Mouse (Mus musculus) MEL (cell line): ENCODE measurements around the gene Kat7. TPM values are rescaled to one million over a fixed set of nuclear protein-coding genes. Genes with fewer than 3 reads are reported as not detected.

Experiments
- DNase-seq: peaks from one replicate; pipeline ENCODE4 v3.0.0; 2011; ENCODE audit warnings: low read depth, low spot score
- H3K27ac ChIP-seq: 2 replicates; pipeline ENCODE4 v1.5.1; 2012; ENCODE audit warnings: low read depth, mild to moderate bottlenecking, control low read depth, low read length, moderate library complexity; ENCODE audit not compliant: control insufficient read depth
- H3K27me3 ChIP-seq, 2 experiments: fragments of 150-350 bp in 1 of 2; sonication (generic) in 1 of 2; 2 replicates each; pipeline ENCODE4 v1.6.1; 2012; ENCODE audit warnings: low read length in 2 of 2, mild to moderate bottlenecking in 2 of 2, improper control_type of control experiment in 1 of 2, moderate library complexity in 1 of 2; ENCODE audit not compliant: insufficient read depth in 2 of 2, control insufficient read depth in 1 of 2
- H3K36me3 ChIP-seq, 2 experiments: 2 replicates each; pipeline ENCODE4 v1.6.1; 2012 to 2014; ENCODE audit warnings: low read length in 2 of 2, improper control_type of control experiment in 1 of 2, inconsistent platforms in 1 of 2, mild to moderate bottlenecking in 1 of 2; ENCODE audit not compliant: insufficient read depth in 2 of 2, control insufficient read depth in 1 of 2
- H3K4me1 ChIP-seq, 2 experiments: fragments of 150-350 bp in 1 of 2; sonication (generic) in 1 of 2; 2 replicates each; pipeline ENCODE4 v1.6.1; 2012; ENCODE audit warnings: low read length in 2 of 2, improper control_type of control experiment in 1 of 2, mild to moderate bottlenecking in 1 of 2; ENCODE audit not compliant: insufficient read depth in 2 of 2, control insufficient read depth in 1 of 2
- H3K4me3 ChIP-seq, 2 experiments: fragments of 150-350 bp in 1 of 2; sonication (generic) in 1 of 2; 2 replicates each; pipeline ENCODE4 v1.5.1; 2012; ENCODE audit warnings: low read depth in 2 of 2, low read length in 2 of 2, mild to moderate bottlenecking in 2 of 2, moderate library complexity in 2 of 2, control low read depth in 1 of 2, improper control_type of control experiment in 1 of 2; ENCODE audit not compliant: control insufficient read depth in 1 of 2, insufficient read depth in 1 of 2
- H3K79me2 ChIP-seq: 2 replicates; pipeline ENCODE4 v1.6.1; 2012; ENCODE audit warnings: mild to moderate bottlenecking, low read length, moderate library complexity; ENCODE audit not compliant: control insufficient read depth, poor library complexity, insufficient read depth
- H3K9ac ChIP-seq: 2 replicates; pipeline ENCODE4 v1.6.1; 2012; ENCODE audit warnings: low read depth, mild to moderate bottlenecking, control low read depth, low read length, moderate library complexity; ENCODE audit not compliant: control insufficient read depth, poor library complexity, severe bottlenecking
- H3K9me3 ChIP-seq: fragments of 150-350 bp; sonication (generic); replicated peaks from 2 replicates; pipeline ENCODE4 v1.6.1; 2012; ENCODE audit warnings: mild to moderate bottlenecking, low read length, improper control_type of control experiment, moderate library complexity; ENCODE audit not compliant: insufficient read depth
- CHD1 ChIP-seq: IDR thresholded peaks from 2 replicates; pipeline ENCODE4 v1.6.1; 2012; ENCODE audit warnings: low read depth, mild to moderate bottlenecking, inconsistent platforms, low read length, improper control_type of control experiment
- CTCF ChIP-seq, 3 experiments: IDR thresholded peaks in 2 of 3; conservative IDR thresholded peaks in 1 of 3; 2 replicates each; pipeline ENCODE4 v1.5.1; 2011 to 2012; ENCODE audit warnings: low read length in 3 of 3, low read depth in 2 of 3, mild to moderate bottlenecking in 2 of 3, improper control_type of control experiment in 1 of 3, inconsistent platforms in 1 of 3, mixed read lengths in 1 of 3, moderate library complexity in 1 of 3; ENCODE audit not compliant: control insufficient read depth in 1 of 3, insufficient read depth in 1 of 3, poor library complexity in 1 of 3, severe bottlenecking in 1 of 3
- E2F4 ChIP-seq: IDR thresholded peaks from 2 replicates; pipeline ENCODE4 v1.6.1; 2011; ENCODE audit warnings: low read depth, low read length, improper control_type of control experiment, borderline replicate concordance
- EP300 ChIP-seq, 2 experiments: IDR thresholded peaks; 2 replicates each; pipeline ENCODE4 v1.6.1; 2011; ENCODE audit warnings: improper control_type of control experiment in 2 of 2, low read length in 2 of 2, low read depth in 1 of 2, mild to moderate bottlenecking in 1 of 2
- GABPA ChIP-seq: IDR thresholded peaks from 2 replicates; pipeline ENCODE4 v1.6.1; 2012; ENCODE audit warnings: low read depth, mild to moderate bottlenecking, inconsistent platforms, low read length, improper control_type of control experiment, moderate library complexity
- JUND ChIP-seq: IDR thresholded peaks from 2 replicates; pipeline ENCODE4 v1.6.1; 2011; ENCODE audit warnings: low read depth, mild to moderate bottlenecking, improper control_type of control experiment, low read length
- KAT2A ChIP-seq: conservative IDR thresholded peaks from 2 replicates; pipeline ENCODE4 v1.6.1; 2012; ENCODE audit warnings: low read depth, low read length, improper control_type of control experiment, inconsistent platforms
- MAFK ChIP-seq: IDR thresholded peaks from 2 replicates; pipeline ENCODE4 v1.6.1; 2011; ENCODE audit warnings: low read depth, mild to moderate bottlenecking, low read length, improper control_type of control experiment, borderline replicate concordance
- MEF2A ChIP-seq: IDR thresholded peaks from 2 replicates; pipeline ENCODE4 v1.6.1; 2014; ENCODE audit warnings: low read depth, mild to moderate bottlenecking, inconsistent platforms, low read length, improper control_type of control experiment; ENCODE audit not compliant: poor library complexity, insufficient replicate concordance, severe bottlenecking; ENCODE audit errors: extremely low read depth
- MXI1 ChIP-seq: IDR thresholded peaks from 2 replicates; pipeline ENCODE4 v1.6.1; 2011; ENCODE audit warnings: mild to moderate bottlenecking, low read depth, low read length, improper control_type of control experiment
- MYC ChIP-seq: IDR thresholded peaks from 2 replicates; pipeline ENCODE4 v1.6.1; 2011; ENCODE audit warnings: low read depth, mild to moderate bottlenecking, low read length, improper control_type of control experiment, moderate library complexity
- POLR2A ChIP-seq, 2 experiments: IDR thresholded peaks; 2 replicates each; pipeline ENCODE4 v1.6.1; 2011 to 2012; ENCODE audit warnings: low read length in 2 of 2, mild to moderate bottlenecking in 2 of 2, control low read depth in 1 of 2, improper control_type of control experiment in 1 of 2, low read depth in 1 of 2, moderate library complexity in 1 of 2; ENCODE audit not compliant: control insufficient read depth in 1 of 2, insufficient read depth in 1 of 2, poor library complexity in 1 of 2
- POLR2AphosphoS5 ChIP-seq: IDR thresholded peaks from 2 replicates; pipeline ENCODE4 v1.6.1; 2012; ENCODE audit warnings: low read depth, borderline replicate concordance, mild to moderate bottlenecking, inconsistent platforms, low read length, moderate library complexity, mixed read lengths
- RAD21 ChIP-seq: IDR thresholded peaks from 2 replicates; pipeline ENCODE4 v1.6.1; 2011; ENCODE audit warnings: mild to moderate bottlenecking, low read depth, low read length, improper control_type of control experiment
- RCOR1 ChIP-seq: IDR thresholded peaks from 2 replicates; pipeline ENCODE4 v1.6.1; 2012; ENCODE audit warnings: low read depth, mild to moderate bottlenecking, inconsistent platforms, low read length, improper control_type of control experiment
- SMC3 ChIP-seq: IDR thresholded peaks from 2 replicates; pipeline ENCODE4 v1.6.1; 2011; ENCODE audit warnings: low read depth, low read length, improper control_type of control experiment
- TAL1 ChIP-seq: IDR thresholded peaks from 2 replicates; pipeline ENCODE4 v1.6.1; 2012; ENCODE audit warnings: mild to moderate bottlenecking, inconsistent platforms, low read length, moderate library complexity, mixed read lengths
- TBP ChIP-seq: IDR thresholded peaks from 2 replicates; pipeline ENCODE4 v1.8.0; 2011; ENCODE audit warnings: low read depth, low read length, improper control_type of control experiment
- USF1 ChIP-seq: IDR thresholded peaks from 2 replicates; pipeline ENCODE4 v1.6.1; 2014; ENCODE audit warnings: low read depth, mild to moderate bottlenecking, inconsistent platforms, low read length, improper control_type of control experiment, moderate library complexity
- ZC3H11A ChIP-seq: IDR thresholded peaks from 2 replicates; pipeline ENCODE4 v1.6.1; 2012; ENCODE audit warnings: low read depth, mild to moderate bottlenecking, inconsistent platforms, low read length, improper control_type of control experiment
- ZMIZ1 ChIP-seq: IDR thresholded peaks from 2 replicates; pipeline ENCODE4 v1.6.1; 2012; ENCODE audit warnings: low read depth, mild to moderate bottlenecking, inconsistent platforms, low read length, improper control_type of control experiment, moderate library complexity
- ZNF384 ChIP-seq: IDR thresholded peaks from 2 replicates; pipeline ENCODE4 v1.6.1; 2012; ENCODE audit warnings: low read depth, mild to moderate bottlenecking, inconsistent platforms, low read length, improper control_type of control experiment
- polyA plus RNA-seq, 2 experiments: library from polyadenylated mRNA; stranded (reverse) in 1 of 2; unstranded in 1 of 2; fragments of >175 nt in 1 of 2; fragments of >200 nt in 1 of 2; gene quantifications; 2 replicates each; pipeline versions ENCODE4 v1.2.1 to v1.2.4; 2012; ENCODE audit warnings: low replicate concordance in 2 of 2, low read depth in 1 of 2; ENCODE audit not compliant: insufficient read length in 2 of 2, insufficient read depth in 1 of 2, missing spikeins in 1 of 2
- total RNA-seq: library from RNA; depleted of rRNA; stranded (reverse); fragments of 300-350 nt; gene quantifications from 2 replicates; pipeline ENCODE4 v1.2.3, GENCODE M21; 2012

The Kat7 gene
- total and polyA plus RNA-seq, 3 experiments = 81.4 to 100 (median 95.4) TPM

DNA sequence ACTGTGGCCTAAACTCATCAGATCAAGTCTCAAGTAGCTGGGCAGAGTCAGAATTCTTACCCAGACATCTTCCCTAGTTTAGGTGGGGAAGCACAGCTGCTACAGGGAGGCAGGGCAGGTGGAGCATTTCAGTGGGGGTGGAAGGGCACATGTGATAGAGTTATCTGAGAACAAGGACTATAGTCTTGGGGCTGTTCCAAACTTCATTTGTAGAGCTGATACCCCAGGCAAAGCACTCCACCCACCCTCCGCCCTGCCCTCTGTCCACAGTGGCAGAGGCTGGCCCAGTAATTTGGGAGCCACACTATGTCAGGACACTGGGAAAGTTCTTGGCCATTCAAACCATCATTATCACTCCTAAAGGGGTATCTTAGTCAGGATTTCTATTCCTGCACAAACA lies 10.0 kb upstream of the Kat7 start (continued):
- TF ChIP-seq POLR2AphosphoS5 = no peak
- TF ChIP-seq, all 39 proteins: peak for 15

DNA sequence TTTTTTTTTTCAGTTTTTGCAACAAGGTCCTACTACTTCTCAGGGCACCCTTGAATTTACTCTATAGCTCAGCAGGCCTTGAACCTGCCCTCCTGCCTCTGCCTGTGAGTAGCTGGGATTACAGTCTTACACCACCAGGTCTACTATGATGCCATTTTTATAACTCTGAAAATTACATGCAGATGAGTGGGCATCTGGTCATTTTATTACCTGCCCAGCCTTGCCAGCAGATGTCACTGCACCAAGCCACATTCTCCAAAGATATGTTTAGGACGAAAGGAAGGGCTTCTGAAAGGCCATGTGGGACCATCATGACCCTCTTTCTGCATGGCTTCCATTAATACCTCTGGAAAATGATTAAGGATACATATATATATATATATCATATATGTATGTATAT lies 9.5 kb upstream of the Kat7 start:
- peak overlapping the region; percentile 12; the same call in 1 of the 2 replicates for H3K27ac ChIP-seq
- peaks cover 39 to 41% of the 10 kb centered on the region in 2 experiments for H3K4me1 ChIP-seq
- H3K9ac ChIP-seq = no peak overlapping the region
- H3K4me3 ChIP-seq = no peak overlapping the region
- H3K9me3 ChIP-seq = no peaks in the 10 kb centered on the region
- peaks cover 0 to 38% of the 10 kb centered on the region in 2 experiments; a peak in 2 of 4 replicates for H3K36me3 ChIP-seq
- no peak for DNase-seq
- no peaks in the 10 kb centered on the region for H3K79me2 ChIP-seq
- TF ChIP-seq RAD21 = peak; percentile 37
- no peak for TF ChIP-seq POLR2A (IDR thresholded peaks at IDR 0.05; ENCODE audit: control insufficient read depth in 1 of 2, insufficient read depth in 1 of 2, low read depth in 1 of 2, low read length in 2 of 2, poor library complexity in 1 of 2)
- no peak; the same call in 1 of the 2 replicates for TF ChIP-seq KAT2A
- TF ChIP-seq RCOR1 = no peak
- no peak for TF ChIP-seq MAFK
- peak; percentile 12 to 53 (median 41); a peak in 4 of 6 replicates for TF ChIP-seq CTCF (IDR thresholded peaks at IDR 0.05 in 2 of 3, conservative IDR thresholded peaks at IDR 0.05 in 1 of 3; ENCODE audit: control insufficient read depth in 1 of 3, insufficient read depth in 1 of 3, low read depth in 2 of 3, low read length in 3 of 3, poor library complexity in 1 of 3, severe bottlenecking in 1 of 3)
- TF ChIP-seq EP300 (IDR thresholded peaks at IDR 0.05; ENCODE audit: low read depth in 1 of 2, low read length in 2 of 2) = no peak
- TF ChIP-seq ZNF384 = peak; percentile 66; the same call in 1 of the 2 replicates
- no peak for TF ChIP-seq USF1
- TF ChIP-seq JUND = no peak
- TF ChIP-seq CHD1 = no peak
- no peak for TF ChIP-seq TBP
- TF ChIP-seq MEF2A = no peak
- peak; percentile 42 for TF ChIP-seq SMC3
- TF ChIP-seq MYC = no peak
- TF ChIP-seq ZMIZ1 = no peak
- no peak for TF ChIP-seq E2F4
- no peak for TF ChIP-seq TAL1
- no peak for TF ChIP-seq GABPA
- 0 out of 2 replicates have a peak, but pooled peaks have one; percentile 12 for TF ChIP-seq MXI1
- TF ChIP-seq ZC3H11A = peak; percentile 37; the same call in 1 of the 2 replicates
- H3K27me3 ChIP-seq = no peaks in the 10 kb centered on the region
